Mouse (Mus musculus): Measurements from ENCODE around the gene Lmx1a. TPM values are rescaled to one million over a fixed set of nuclear protein-coding genes. Genes with fewer than 3 reads are reported as not detected.

Gene Lmx1a
- polyA plus RNA-seq, 1 experiment = 0.18 TPM

- Histone ChIP-seq H3K4me3 (ENCODE audit: low read depth, low read length) (no peak overlapping the region), H3K9ac (ENCODE audit: low read depth, poor library complexity, severe bottlenecking) (no peak overlapping the region), H3K36me3 (ENCODE audit: control insufficient read depth, insufficient read depth, low read length, poor library complexity, severe bottlenecking) (no peaks in the 10 kb centered on the region), H3K9me3 (replicated peaks; ENCODE audit: control insufficient read depth, insufficient read depth, low read length, poor library complexity, severe bottlenecking) (no peaks in the 10 kb centered on the region), H3K4me1 (ENCODE audit: control insufficient read depth, insufficient read depth, low read length) (no peaks in the 10 kb centered on the region), H3K27me3 (ENCODE audit: control insufficient read depth, insufficient read depth, low read length, poor library complexity, severe bottlenecking) (no peaks in the 10 kb centered on the region), H3K27ac (ENCODE audit: insufficient read depth, low read length) (no peak overlapping the region)
- no peak for TF ChIP-seq CTCF (IDR thresholded peaks at IDR 0.05; ENCODE audit: low read depth, low read length)
- TF ChIP-seq EP300 (IDR thresholded peaks at IDR 0.05; ENCODE audit: insufficient read depth, low read depth, low read length) = no peak
- TF ChIP-seq POLR2A (IDR thresholded peaks at IDR 0.05; ENCODE audit: insufficient read depth, low read length) = no peak
These were observed 128.0 kb downstream of the Lmx1a start for GRCm38 (mm10) chr1:167817028-167817427.

- TF ChIP-seq POLR2A (IDR thresholded peaks at IDR 0.05; ENCODE audit: insufficient read depth, low read length) (no peak), EP300 (IDR thresholded peaks at IDR 0.05; ENCODE audit: insufficient read depth, low read depth, low read length) (no peak), CTCF (IDR thresholded peaks at IDR 0.05; ENCODE audit: low read depth, low read length) (no peak)
- Histone ChIP-seq H3K4me1 (ENCODE audit: control insufficient read depth, insufficient read depth, low read length) (no peaks in the 10 kb centered on the region), H3K27ac (ENCODE audit: insufficient read depth, low read length) (no peak overlapping the region), H3K27me3 (ENCODE audit: control insufficient read depth, insufficient read depth, low read length, poor library complexity, severe bottlenecking) (no peaks in the 10 kb centered on the region), H3K36me3 (ENCODE audit: control insufficient read depth, insufficient read depth, low read length, poor library complexity, severe bottlenecking) (no peaks in the 10 kb centered on the region), H3K9ac (ENCODE audit: low read depth, poor library complexity, severe bottlenecking) (no peak overlapping the region), H3K9me3 (replicated peaks; ENCODE audit: control insufficient read depth, insufficient read depth, low read length, poor library complexity, severe bottlenecking) (no peaks in the 10 kb centered on the region), H3K4me3 (ENCODE audit: low read depth, low read length) (no peak overlapping the region)
These were observed 128.6 kb downstream of the Lmx1a start for GRCm38 (mm10) chr1:167817616-167818015.

GRCm38 (mm10) chr1:167820031-167820430 lies 131.0 kb downstream of the Lmx1a start:
- Histone ChIP-seq H3K9ac (ENCODE audit: low read depth, poor library complexity, severe bottlenecking) (no peak overlapping the region), H3K4me3 (ENCODE audit: low read depth, low read length) (no peak overlapping the region), H3K36me3 (ENCODE audit: control insufficient read depth, insufficient read depth, low read length, poor library complexity, severe bottlenecking) (no peaks in the 10 kb centered on the region), H3K27ac (ENCODE audit: insufficient read depth, low read length) (no peak overlapping the region), H3K9me3 (replicated peaks; ENCODE audit: control insufficient read depth, insufficient read depth, low read length, poor library complexity, severe bottlenecking) (no peaks in the 10 kb centered on the region; the same call in 1 of the 2 replicates), H3K4me1 (ENCODE audit: control insufficient read depth, insufficient read depth, low read length) (no peaks in the 10 kb centered on the region), H3K27me3 (ENCODE audit: control insufficient read depth, insufficient read depth, low read length, poor library complexity, severe bottlenecking) (no peaks in the 10 kb centered on the region)
- TF ChIP-seq EP300 (IDR thresholded peaks at IDR 0.05; ENCODE audit: insufficient read depth, low read depth, low read length) = no peak
- no peak for TF ChIP-seq POLR2A (IDR thresholded peaks at IDR 0.05; ENCODE audit: insufficient read depth, low read length)
- TF ChIP-seq CTCF (IDR thresholded peaks at IDR 0.05; ENCODE audit: low read depth, low read length) = no peak

- no peak overlapping the region for H3K9ac ChIP-seq (ENCODE audit: low read depth, poor library complexity, severe bottlenecking)
- H3K36me3 ChIP-seq (ENCODE audit: control insufficient read depth, insufficient read depth, low read length, poor library complexity, severe bottlenecking) = no peaks in the 10 kb centered on the region
- no peak overlapping the region for H3K27ac ChIP-seq (ENCODE audit: insufficient read depth, low read length)
- no peaks in the 10 kb centered on the region; the same call in 1 of the 2 replicates for H3K9me3 ChIP-seq (replicated peaks; ENCODE audit: control insufficient read depth, insufficient read depth, low read length, poor library complexity, severe bottlenecking)
- H3K4me3 ChIP-seq (ENCODE audit: low read depth, low read length) = no peak overlapping the region
- no peaks in the 10 kb centered on the region for H3K4me1 ChIP-seq (ENCODE audit: control insufficient read depth, insufficient read depth, low read length)
- no peak for TF ChIP-seq POLR2A (IDR thresholded peaks at IDR 0.05; ENCODE audit: insufficient read depth, low read length)
- TF ChIP-seq EP300 (IDR thresholded peaks at IDR 0.05; ENCODE audit: insufficient read depth, low read depth, low read length) = no peak
- no peak for TF ChIP-seq CTCF (IDR thresholded peaks at IDR 0.05; ENCODE audit: low read depth, low read length)
- H3K27me3 ChIP-seq (ENCODE audit: control insufficient read depth, insufficient read depth, low read length, poor library complexity, severe bottlenecking) = no peaks in the 10 kb centered on the region
These were observed 132.1 kb downstream of the Lmx1a start for GRCm38 (mm10) chr1:167821125-167821524.

- Histone ChIP-seq H3K4me3 (ENCODE audit: low read depth, low read length) (no peak overlapping the region), H3K9ac (ENCODE audit: low read depth, poor library complexity, severe bottlenecking) (no peak overlapping the region), H3K27me3 (ENCODE audit: control insufficient read depth, insufficient read depth, low read length, poor library complexity, severe bottlenecking) (no peaks in the 10 kb centered on the region), H3K9me3 (replicated peaks; ENCODE audit: control insufficient read depth, insufficient read depth, low read length, poor library complexity, severe bottlenecking) (no peaks in the 10 kb centered on the region), H3K36me3 (ENCODE audit: control insufficient read depth, insufficient read depth, low read length, poor library complexity, severe bottlenecking) (no peaks in the 10 kb centered on the region), H3K27ac (ENCODE audit: insufficient read depth, low read length) (no peak overlapping the region), H3K4me1 (ENCODE audit: control insufficient read depth, insufficient read depth, low read length) (no peaks in the 10 kb centered on the region)
- TF ChIP-seq CTCF (IDR thresholded peaks at IDR 0.05; ENCODE audit: low read depth, low read length) (no peak), POLR2A (IDR thresholded peaks at IDR 0.05; ENCODE audit: insufficient read depth, low read length) (no peak), EP300 (IDR thresholded peaks at IDR 0.05; ENCODE audit: insufficient read depth, low read depth, low read length) (no peak)
These were observed 141.3 kb downstream of the Lmx1a start for GRCm38 (mm10) chr1:167830291-167830690.

- Histone ChIP-seq H3K4me3 (ENCODE audit: low read depth, low read length) (no peak overlapping the region), H3K27ac (ENCODE audit: insufficient read depth, low read length) (no peak overlapping the region), H3K4me1 (ENCODE audit: control insufficient read depth, insufficient read depth, low read length) (no peaks in the 10 kb centered on the region), H3K27me3 (ENCODE audit: control insufficient read depth, insufficient read depth, low read length, poor library complexity, severe bottlenecking) (no peaks in the 10 kb centered on the region), H3K9ac (ENCODE audit: low read depth, poor library complexity, severe bottlenecking) (no peak overlapping the region), H3K9me3 (replicated peaks; ENCODE audit: control insufficient read depth, insufficient read depth, low read length, poor library complexity, severe bottlenecking) (no peaks in the 10 kb centered on the region), H3K36me3 (ENCODE audit: control insufficient read depth, insufficient read depth, low read length, poor library complexity, severe bottlenecking) (no peaks in the 10 kb centered on the region)
- TF ChIP-seq POLR2A (IDR thresholded peaks at IDR 0.05; ENCODE audit: insufficient read depth, low read length) (no peak), EP300 (IDR thresholded peaks at IDR 0.05; ENCODE audit: insufficient read depth, low read depth, low read length) (no peak), CTCF (IDR thresholded peaks at IDR 0.05; ENCODE audit: low read depth, low read length) (no peak)
These were observed 142.6 kb downstream of the Lmx1a start for GRCm38 (mm10) chr1:167831601-167832000.

Data from ES-Bruce4 (cell line).